ENCODE assay signal across 13 mouse cellular contexts in the genomic region with DNA sequence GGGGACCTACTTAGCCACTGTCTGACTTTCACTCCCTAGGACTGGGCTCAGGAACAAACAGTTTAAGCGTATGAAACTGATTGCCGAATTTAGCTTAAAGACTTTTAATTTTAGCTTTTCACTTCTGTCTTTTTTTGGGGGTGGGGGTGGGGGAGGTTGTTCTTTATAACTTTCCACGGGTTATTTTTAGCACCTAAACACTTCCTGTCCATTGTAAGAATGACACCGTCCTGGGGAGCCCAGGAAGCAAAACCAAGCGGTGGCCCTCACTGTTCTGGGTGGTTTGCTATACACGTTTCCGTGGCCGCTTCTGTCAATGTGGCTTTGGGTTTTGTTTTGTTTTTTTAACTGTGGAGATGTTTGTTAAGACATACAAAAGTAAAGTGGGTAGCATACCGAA. TPM values are rescaled to one million over a fixed set of nuclear protein-coding genes. Genes with fewer than 3 reads are reported as not detected.
DNase-seq lines count a peak whose midpoint lies in the region; ATAC-seq and TF ChIP-seq lines count a peak whose summit lies in the region.
"Had no signal": no experiment of that assay in that cellular context is flagged by ENCODE, and none has a peak within 500 bp of the region (broad histone marks: within the 10 kb centered on the region; RNA-seq: fewer than 3 reads in every experiment).

No protein-coding gene starts in this region.

- DNase-seq in lung, postnatal 36 days, result peak; percentile 25
- no peak for DNase-seq in lung, postnatal 14 days
- DNase-seq in CH12.LX (ENCODE audit: extremely low read depth), result peak; percentile 68
- DNase-seq in lung, adult 18-20 months, result no peak
- DNase-seq: cerebellum, adult 9-11 months; kidney, postnatal 10 days; layer of hippocampus, postnatal 36 days; retina, postnatal 1 day had no signal

- H3K4me3 ChIP-seq in CH12.LX (replicated peaks in 1 of 3; ENCODE audit: low read depth in 2 of 3, low read length in 2 of 3, poor library complexity in 1 of 3), result no peak overlapping the region
- H3K4me3 ChIP-seq in bone marrow macrophage, adult 2 months (ENCODE audit: insufficient read depth, low read length), result no peak overlapping the region; the same call in 1 of the 2 replicates
- H3K4me3 ChIP-seq in midbrain, embryonic 16.5 days (ENCODE audit: low read depth, low read length), result no peak overlapping the region
- H3K4me3 ChIP-seq: intestine, embryonic 15.5 days had no signal

- WGBS in midbrain, embryonic 16.5 days, result 71% methylated on average over 9 of the region's 9 CpGs

- in situ Hi-C loops in CH12.LX (cut with MboI; ENCODE audit: low pct_ligation_motif_present, low pct_unique_long_range_greater_than_20kb, low sequenced_read_pairs), result no loop called here

- H3K4me1 ChIP-seq in CH12.LX (ENCODE audit: control insufficient read depth in 1 of 2, insufficient read depth in 2 of 2), result peaks cover 13 to 71% of the 10 kb centered on the region in 2 experiments
- peaks cover 15% of the 10 kb centered on the region for H3K4me1 ChIP-seq in bone marrow macrophage, adult 2 months (ENCODE audit: control insufficient read depth, insufficient read depth, low read length)
- no peaks in the 10 kb centered on the region for H3K4me1 ChIP-seq in midbrain, embryonic 16.5 days (ENCODE audit: control insufficient read depth, insufficient read depth, low read length)
- H3K4me1 ChIP-seq: intestine, embryonic 15.5 days had no signal

- TF ChIP-seq EP300 in CH12.LX (IDR thresholded peaks at IDR 0.05; ENCODE audit: low read length), result peak; percentile 81

- TF ChIP-seq CTCF in CH12.LX (conservative IDR thresholded peaks at IDR 0.05 in 1 of 2, IDR thresholded peaks at IDR 0.05 in 1 of 2; ENCODE audit: low read depth in 2 of 2, low read length in 2 of 2), result no peak
- TF ChIP-seq CTCF in bone marrow macrophage, adult 2 months (IDR thresholded peaks at IDR 0.05; ENCODE audit: low read depth, low read length), result no peak

- no peaks in the 10 kb centered on the region for H3K27me3 ChIP-seq in CH12.LX (replicated peaks)
- H3K27me3 ChIP-seq in midbrain, embryonic 16.5 days (ENCODE audit: control insufficient read depth, insufficient read depth, low read depth, low read length), result no peaks in the 10 kb centered on the region
- H3K27me3 ChIP-seq: intestine, embryonic 15.5 days had no signal

- no peak overlapping the region for H3K9ac ChIP-seq in CH12.LX (ENCODE audit: insufficient read depth, low read depth)
- H3K9ac ChIP-seq in midbrain, embryonic 16.5 days (ENCODE audit: low read depth, low read length), result no peak overlapping the region
- H3K9ac ChIP-seq: intestine, embryonic 15.5 days had no signal

- H3K9me3 ChIP-seq in CH12.LX (replicated peaks; ENCODE audit: low read length), result no peaks in the 10 kb centered on the region
- no peaks in the 10 kb centered on the region for H3K9me3 ChIP-seq in midbrain, embryonic 16.5 days (replicated peaks; ENCODE audit: control insufficient read depth, low read length, poor library complexity, severe bottlenecking)
- H3K9me3 ChIP-seq: intestine, embryonic 15.5 days had no signal

- no peak for TF ChIP-seq POLR2A in CH12.LX (IDR thresholded peaks at IDR 0.05; ENCODE audit: low read depth, low read length)
- TF ChIP-seq POLR2A in bone marrow macrophage, adult 2 months (IDR thresholded peaks at IDR 0.05; ENCODE audit: borderline replicate concordance, low read depth, low read length), result no peak

- H3K27ac ChIP-seq in CH12.LX (ENCODE audit: insufficient read depth, low read depth), result peak overlapping the region; percentile 58; the same call in 1 of the 2 replicates
- peak overlapping the region; percentile 45 for H3K27ac ChIP-seq in bone marrow macrophage, adult 2 months (ENCODE audit: insufficient read depth, low read depth, low read length)
- H3K27ac ChIP-seq in midbrain, embryonic 16.5 days (ENCODE audit: low read length), result no peak overlapping the region
- H3K27ac ChIP-seq: intestine, embryonic 15.5 days had no signal

- TF ChIP-seq RAD21 in CH12.LX (IDR thresholded peaks at IDR 0.05; ENCODE audit: low read depth, low read length), result no peak; the same call in 1 of the 2 replicates

- H3K4me2 ChIP-seq in CH12.LX (ENCODE audit: insufficient read depth, low read depth, poor library complexity, severe bottlenecking), result peak overlapping the region; percentile 90
- no peak overlapping the region for H3K4me2 ChIP-seq in midbrain, embryonic 16.5 days (ENCODE audit: low read length)
- H3K4me2 ChIP-seq: intestine, embryonic 15.5 days had no signal

- no peaks in the 10 kb centered on the region for H3K79me2 ChIP-seq in CH12.LX (replicated peaks; ENCODE audit: control insufficient read depth, extremely low read depth, insufficient read depth, poor library complexity, severe bottlenecking)

- ATAC-seq in neutrophil, adult 5-6 weeks (ENCODE audit: extremely low read depth, insufficient number of reproducible peaks, low FRiP score, poor library complexity, severe bottlenecking), result peak; percentile 61
- no peak for ATAC-seq in midbrain, embryonic 16.5 days
- ATAC-seq: intestine, embryonic 15.5 days had no signal

- no peaks in the 10 kb centered on the region for H3K36me3 ChIP-seq in CH12.LX (replicated peaks in 1 of 2; ENCODE audit: control insufficient read depth in 1 of 2, insufficient read depth in 1 of 2, low read length in 1 of 2)
- no peaks in the 10 kb centered on the region for H3K36me3 ChIP-seq in midbrain, embryonic 16.5 days (ENCODE audit: control insufficient read depth, insufficient read depth, low read length)
- H3K36me3 ChIP-seq: intestine, embryonic 15.5 days had no signal

- dilution Hi-C loops in CH12.LX (cut with MboI; ENCODE audit: extremely low pct_ligation_motif_present, extremely low pct_unique_long_range_greater_than_20kb, low sequenced_read_pairs), result no loop called here

TF ChIP-seq in CH12.LX, 34 proteins besides CTCF, POLR2A, EP300 and RAD21 (continues in another document):
- peak; percentile 93 for TF ChIP-seq MAZ (IDR thresholded peaks at IDR 0.05; ENCODE audit: low read depth, low read length)
- TF ChIP-seq MXI1 (IDR thresholded peaks at IDR 0.05; ENCODE audit: low read depth, low read length), result peak; percentile 76
- peak; percentile 75 for TF ChIP-seq ZNF384 (IDR thresholded peaks at IDR 0.05; ENCODE audit: low read depth, low read length)
- TF ChIP-seq JUND (conservative IDR thresholded peaks at IDR 0.05; ENCODE audit: low read depth, low read length), result peak; percentile 29; the same call in 1 of the 2 replicates
- TF ChIP-seq POLR2AphosphoS2 (IDR thresholded peaks at IDR 0.05; ENCODE audit: low read depth, low read length), result no peak
- TF ChIP-seq TCF12 (IDR thresholded peaks at IDR 0.05; ENCODE audit: low read depth, low read length), result peak; percentile 78
- peak; percentile 88 for TF ChIP-seq CHD2 (IDR thresholded peaks at IDR 0.05; ENCODE audit: low read length)
- TF ChIP-seq JUN (IDR thresholded peaks at IDR 0.05; ENCODE audit: insufficient read depth, low read depth, low read length), result peak; percentile 38; the same call in 1 of the 2 replicates
- TF ChIP-seq MAFK (IDR thresholded peaks at IDR 0.05; ENCODE audit: insufficient replicate concordance, low read length), result peak; percentile 78
- peak; percentile 20; the same call in 1 of the 2 replicates for TF ChIP-seq SMC3 (IDR thresholded peaks at IDR 0.05; ENCODE audit: low read depth, low read length)
- TF ChIP-seq E2F4 (IDR thresholded peaks at IDR 0.05; ENCODE audit: insufficient replicate concordance, low read depth, low read length), result no peak
- no peak for TF ChIP-seq PAX5 (IDR thresholded peaks at IDR 0.05; ENCODE audit: low read length)
- TF ChIP-seq CHD1 (IDR thresholded peaks at IDR 0.05; ENCODE audit: low read depth, low read length), result no peak; the same call in 1 of the 2 replicates
- 0 out of 2 replicates have a peak, but pooled peaks have one; percentile 31 for TF ChIP-seq TBP (conservative IDR thresholded peaks at IDR 0.05; ENCODE audit: low read depth, low read length)
- peak; percentile 78 for TF ChIP-seq ELF1 (IDR thresholded peaks at IDR 0.05; ENCODE audit: low read depth, low read length)
- peak; percentile 95 for TF ChIP-seq ETS1 (conservative IDR thresholded peaks at IDR 0.05; ENCODE audit: low read depth, low read length)
- TF ChIP-seq NRF1 (IDR thresholded peaks at IDR 0.05; ENCODE audit: low read depth, low read length), result no peak
- no peak for TF ChIP-seq USF1 (IDR thresholded peaks at IDR 0.05; ENCODE audit: low read depth, low read length)
- TF ChIP-seq MAX (IDR thresholded peaks at IDR 0.05; ENCODE audit: low read length), result peak; percentile 72
- TF ChIP-seq MYC (IDR thresholded peaks at IDR 0.05; ENCODE audit: low read depth, low read length), result peak; percentile 66; the same call in 1 of the 2 replicates
- no peak; the same call in 1 of the 2 replicates for TF ChIP-seq NELFE (IDR thresholded peaks at IDR 0.05; ENCODE audit: low read depth, low read length)
- TF ChIP-seq RCOR1 (conservative IDR thresholded peaks at IDR 0.05; ENCODE audit: low read depth, low read length), result peak; percentile 90
- TF ChIP-seq ZC3H11A (IDR thresholded peaks at IDR 0.05; ENCODE audit: low read depth, low read length), result no peak
- TF ChIP-seq ZMIZ1 (IDR thresholded peaks at IDR 0.05; ENCODE audit: low read depth, low read length), result no peak
- no peak for TF ChIP-seq GABPA (IDR thresholded peaks at IDR 0.05; ENCODE audit: insufficient replicate concordance, low read depth, low read length)
- peak; percentile 100 for TF ChIP-seq MEF2A (IDR thresholded peaks at IDR 0.05; ENCODE audit: borderline replicate concordance, low read depth, low read length)
- TF ChIP-seq USF2 (conservative IDR thresholded peaks at IDR 0.05; ENCODE audit: low read depth, low read length), result no peak
- TF ChIP-seq UBTF (IDR thresholded peaks at IDR 0.05; ENCODE audit: low read depth, low read length), result 0 out of 2 replicates have a peak, but pooled peaks have one; percentile 43

RNA-seq across cellular contexts. Expression of a gene that starts 14.5 kb away (rescaled TPM):
- total RNA-seq in CH12.LX (2012; rRNA removed), result 92.3 and 102 TPM in 2 replicates
- 155 and 171 TPM in 2 replicates for total RNA-seq in CH12.LX (2014; rRNA removed)
- polyA plus RNA-seq in CH12.LX (2012; ENCODE audit: insufficient read length, low read depth), result 163 and 180 TPM in 2 replicates
- 124 and 140 TPM in 2 replicates for polyA plus RNA-seq in bone marrow macrophage, adult 2 months (2012; ENCODE audit: insufficient read depth, insufficient read length, missing spikeins)
- 261 and 300 TPM in 2 replicates for total RNA-seq in neutrophil, adult 5-6 weeks (2017)
- 0.61 and 0.75 TPM in 2 replicates for polyA plus RNA-seq in midbrain, embryonic 16.5 days (2015; fragmentation: Nextera tagmentation; extraction: Ambion mirVana)

RNA-seq across cellular contexts. Expression of a gene that starts 24.9 kb away (rescaled TPM):
- total RNA-seq in CH12.LX (2012; rRNA removed) (129 and 141 TPM in 2 replicates), CH12.LX (2014; rRNA removed) (176 and 199 TPM in 2 replicates)
- polyA plus RNA-seq in CH12.LX (2012; ENCODE audit: insufficient read length, low read depth), result 157 and 176 TPM in 2 replicates
- polyA plus RNA-seq in bone marrow macrophage, adult 2 months (2012; ENCODE audit: insufficient read depth, insufficient read length, missing spikeins), result 1.1 and 1.7 TPM in 2 replicates
- not detected in 2 replicates for total RNA-seq in neutrophil, adult 5-6 weeks (2017)
- polyA plus RNA-seq in midbrain, embryonic 16.5 days (2015; fragmentation: Nextera tagmentation; extraction: Ambion mirVana), result 104 and 106 TPM in 2 replicates
- total RNA-seq: MEL had no signal

Comparison
In these comparisons a context has a peak if more than half of its experiments do, and no peak if none do; other contexts are left out.
1. DNase-seq: peak in lung, postnatal 36 days (single experiment) and CH12.LX (single experiment); none in lung, postnatal 14 days (single experiment) and lung, adult 18-20 months (0 of 2).
2. RNA of a gene that starts 14.5 kb away (polyA plus RNA-seq): 163 to 180 TPM in CH12.LX and 124 to 140 TPM in bone marrow macrophage, adult 2 months; 0.61 to 0.75 TPM in midbrain, embryonic 16.5 days; every median in the first group is over 10 times any median in the second.
3. RNA of a gene that starts 24.9 kb away (polyA plus RNA-seq): 157 to 176 TPM in CH12.LX and 104 to 106 TPM in midbrain, embryonic 16.5 days; 1.1 to 1.7 TPM in bone marrow macrophage, adult 2 months; every median in the first group is over 10 times any median in the second.